Mouse (Mus musculus) C2C12 (cell line): ENCODE results near the gene Commd8. TPM values are rescaled to one million over a fixed set of nuclear protein-coding genes. Genes with fewer than 3 reads are reported as not detected.
A peak's percentile ranks its signal among the peaks of the same experiment; 100 is the strongest.

Experiments
- H3K27me3 ChIP-seq: one replicate; pipeline ENCODE4 v1.6.1; 2011; ENCODE audit not compliant: control insufficient read depth, insufficient read depth, insufficient read length
- H3K36me3 ChIP-seq: one replicate; pipeline ENCODE4 v1.6.1; 2011; ENCODE audit not compliant: control insufficient read depth, insufficient read depth
- H3K4me3 ChIP-seq: one replicate; pipeline ENCODE4 v1.5.1; 2011; ENCODE audit warnings: mild to moderate bottlenecking, control low read depth; ENCODE audit not compliant: poor library complexity, insufficient read depth, severe bottlenecking
- H3K79me2 ChIP-seq: one replicate; pipeline ENCODE4 v1.6.1; 2011; ENCODE audit not compliant: control insufficient read depth, insufficient read depth
- H3K79me3 ChIP-seq: one replicate; pipeline ENCODE4 v1.6.1; 2011; ENCODE audit warnings: low read depth, control low read depth
- H3ac ChIP-seq: one replicate; pipeline ENCODE3; 2011; ENCODE audit warnings: low read depth; ENCODE audit not compliant: control insufficient read depth, insufficient read length
- CEBPB ChIP-seq: IDR thresholded peaks from one replicate; pipeline ENCODE4 v1.6.1; 2011; ENCODE audit warnings: low read depth, mild to moderate bottlenecking, control low read depth, moderate library complexity
- CTCF ChIP-seq: IDR thresholded peaks from one replicate; pipeline ENCODE4 v1.5.1; 2011; ENCODE audit not compliant: control insufficient read depth, insufficient read depth, insufficient read length
- FOSL1 ChIP-seq: IDR thresholded peaks from one replicate; pipeline ENCODE4 v1.8.0; 2011; ENCODE audit warnings: mild to moderate bottlenecking, low read length; ENCODE audit not compliant: poor library complexity, insufficient read depth, severe bottlenecking
- MAX ChIP-seq: IDR thresholded peaks from one replicate; pipeline ENCODE4 v1.6.1; 2011; ENCODE audit warnings: mild to moderate bottlenecking, control low read depth
- MYOD1 ChIP-seq: IDR thresholded peaks from one replicate; pipeline ENCODE4 v1.6.1; 2011; ENCODE audit warnings: low read depth; ENCODE audit not compliant: control insufficient read depth, insufficient read length
- MYOG ChIP-seq: IDR thresholded peaks from one replicate; pipeline ENCODE4 v1.6.1; 2011; ENCODE audit not compliant: control insufficient read depth, insufficient read length; ENCODE audit errors: extremely low read depth
- USF1 ChIP-seq: IDR thresholded peaks from one replicate; pipeline ENCODE4 v1.6.1; 2011; ENCODE audit warnings: low read depth, mild to moderate bottlenecking, control low read depth, moderate library complexity
- polyA plus RNA-seq: library from polyadenylated mRNA; unstranded; fragments of >200 nt; fragmentation: generic; extraction: Trizol; gene quantifications from one replicate; pipeline ENCODE4 v1.2.1, GENCODE M21; 2012; ENCODE audit warnings: missing spikeins

Gene Commd8
- polyA plus RNA-seq, 1 experiment = 26.4 TPM

DNA sequence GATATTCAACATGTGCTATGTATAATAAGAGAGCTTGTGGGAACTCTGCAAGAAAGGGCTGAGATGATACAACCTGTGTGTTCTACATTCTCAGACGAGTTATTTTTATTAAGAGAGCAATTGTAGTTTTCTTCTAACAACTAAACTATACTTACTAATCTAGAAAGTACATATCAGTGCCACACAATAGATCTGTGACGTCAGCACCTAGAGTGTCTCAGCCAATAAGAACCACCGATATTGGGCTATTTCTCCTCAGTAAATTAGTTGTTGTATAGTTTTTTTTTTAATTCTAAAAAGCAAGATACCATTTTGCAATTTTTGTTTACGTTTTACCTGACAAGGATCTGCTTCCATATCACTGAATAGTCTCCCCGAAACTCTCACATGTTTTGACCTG lies 37.3 kb upstream of the Commd8 start:
- H3K79me3 ChIP-seq = peaks cover 11% of the 10 kb centered on the region

DNA sequence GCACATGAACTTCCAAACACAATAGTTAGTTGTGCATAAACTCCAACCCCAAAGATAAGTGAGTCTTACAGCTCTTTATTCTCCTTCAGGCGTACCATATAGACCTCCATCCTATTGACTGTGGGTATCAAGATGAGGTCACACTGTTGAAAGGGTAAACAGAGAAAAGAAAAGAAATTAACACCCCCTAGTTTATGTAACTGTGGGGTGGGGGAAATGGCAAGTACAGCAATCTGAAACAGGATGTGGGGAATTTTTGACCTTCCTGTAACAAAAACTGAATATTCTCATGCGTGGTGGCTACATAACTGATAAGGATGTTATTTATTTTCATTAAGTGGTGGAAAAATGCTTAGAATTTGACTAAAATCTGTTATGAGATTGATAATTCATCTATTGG lies 36.5 kb upstream of the Commd8 start:
- H3K4me3 ChIP-seq = no peak overlapping the region
- H3K36me3 ChIP-seq = no peaks in the 10 kb centered on the region
- TF ChIP-seq MYOD1 (no peak), CEBPB (no peak), MYOG (no peak), USF1 (no peak), MAX (no peak), CTCF (no peak), FOSL1 (no peak)
- peaks cover 25% of the 10 kb centered on the region for H3K79me2 ChIP-seq
- H3ac ChIP-seq = no peak overlapping the region
- no peaks in the 10 kb centered on the region for H3K27me3 ChIP-seq
- H3K79me3 ChIP-seq = peaks cover 11% of the 10 kb centered on the region

More for the DNA sequence above, 37.3 kb upstream of the Commd8 start:
- Histone ChIP-seq H3K27me3 (no peaks in the 10 kb centered on the region), H3K79me2 (peaks cover 30% of the 10 kb centered on the region), H3K36me3 (no peaks in the 10 kb centered on the region), H3ac (no peak overlapping the region), H3K4me3 (no peak overlapping the region)
- TF ChIP-seq CEBPB (no peak), USF1 (no peak), FOSL1 (no peak), MYOG (no peak), MYOD1 (no peak), MAX (no peak), CTCF (no peak)

DNA sequence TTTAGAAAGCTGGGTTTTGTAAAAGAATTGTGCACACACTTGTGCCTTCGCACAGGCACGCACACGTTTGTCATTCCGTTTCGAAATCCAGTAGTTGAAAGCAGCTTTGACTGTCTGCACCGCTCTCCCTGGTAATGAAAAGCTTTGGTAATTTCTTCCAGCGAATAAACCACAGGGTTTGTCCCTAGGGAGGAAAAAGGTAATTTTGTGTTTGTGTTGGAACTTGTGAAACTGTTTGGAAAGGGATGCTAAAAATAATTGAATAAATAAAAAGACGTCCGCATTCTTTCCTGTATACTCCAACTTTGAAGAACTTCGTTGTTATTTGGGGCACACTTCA lies 35.7 kb upstream of the Commd8 start:
- peak overlapping the region; percentile 30 for H3ac ChIP-seq
- H3K4me3 ChIP-seq = peak overlapping the region; percentile 59
- peaks cover 25% of the 10 kb centered on the region for H3K79me2 ChIP-seq
- TF ChIP-seq MAX (no peak), USF1 (no peak), FOSL1 (no peak)
- no peaks in the 10 kb centered on the region for H3K36me3 ChIP-seq
- no peaks in the 10 kb centered on the region for H3K27me3 ChIP-seq
- H3K79me3 ChIP-seq = peaks cover 11% of the 10 kb centered on the region

DNA sequence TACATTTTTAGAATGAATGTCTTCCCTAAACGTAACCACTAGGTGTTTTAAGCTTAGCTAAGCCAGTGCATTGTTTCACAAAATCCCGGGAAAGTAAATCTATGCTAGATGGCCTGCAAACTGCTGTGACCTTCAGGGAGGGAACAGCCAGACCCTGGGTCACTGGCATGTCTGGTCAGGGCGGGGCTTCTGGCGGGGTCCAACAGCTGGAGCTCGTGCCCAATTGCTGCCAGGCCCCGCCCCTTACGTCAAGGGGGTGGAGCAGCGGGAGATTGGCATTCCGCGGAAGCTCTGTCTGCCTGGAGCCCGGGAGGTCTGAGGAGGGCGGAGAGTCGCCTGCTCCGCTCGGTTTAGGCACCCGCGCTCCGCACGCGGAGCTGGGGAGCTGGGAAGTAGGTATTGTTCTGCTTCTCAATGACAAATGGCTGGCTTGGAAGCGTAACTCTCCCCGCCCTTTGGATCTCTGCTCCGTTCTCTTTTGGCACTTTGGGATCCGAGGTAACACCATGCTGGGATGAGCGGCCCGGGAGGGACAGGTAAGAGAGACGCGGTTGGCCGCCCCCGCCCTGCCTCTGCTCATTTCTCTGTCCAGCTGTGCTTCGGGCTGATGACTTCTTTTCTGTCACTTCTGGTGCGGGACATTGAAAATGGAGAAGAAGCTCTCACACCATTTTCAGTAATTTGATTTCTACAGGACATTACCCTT lies 35.2 kb upstream of the Commd8 start:
- peak overlapping the region; percentile 43 for H3ac ChIP-seq
- H3K79me3 ChIP-seq = peaks cover 11% of the 10 kb centered on the region
- H3K36me3 ChIP-seq = no peaks in the 10 kb centered on the region
- peak overlapping the region; percentile 59 for H3K4me3 ChIP-seq
- TF ChIP-seq FOSL1 = no peak
- TF ChIP-seq MAX = peak; percentile 79
- no peak for TF ChIP-seq USF1
- TF ChIP-seq CEBPB = no peak
- peaks cover 22% of the 10 kb centered on the region for H3K79me2 ChIP-seq
- H3K27me3 ChIP-seq = no peaks in the 10 kb centered on the region

DNA sequence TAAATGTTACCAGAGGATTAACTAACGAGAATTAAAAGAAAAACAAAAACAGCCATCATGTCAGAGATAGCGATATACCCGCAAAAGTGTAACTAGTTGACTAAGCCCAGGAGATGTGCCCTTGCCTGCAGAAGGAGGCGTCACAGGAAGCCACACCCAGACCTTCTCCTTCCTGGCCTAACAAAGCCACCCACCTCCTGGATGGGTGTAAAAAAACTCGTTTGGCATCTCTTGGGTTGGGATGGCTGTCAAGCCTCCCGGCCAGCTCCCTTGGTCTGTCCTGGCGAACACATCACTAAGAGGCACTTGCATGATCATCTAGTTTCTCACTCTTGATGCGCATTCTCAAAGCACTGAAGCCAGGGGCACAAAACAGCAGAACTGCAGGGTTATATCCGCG lies 34.0 kb upstream of the Commd8 start:
- peaks cover 9% of the 10 kb centered on the region for H3K79me3 ChIP-seq
- H3K4me3 ChIP-seq = no peak overlapping the region
- no peaks in the 10 kb centered on the region for H3K36me3 ChIP-seq
- no peaks in the 10 kb centered on the region for H3K27me3 ChIP-seq
- TF ChIP-seq MYOG = no peak
- TF ChIP-seq MAX = no peak
- no peak for TF ChIP-seq USF1
- no peak for TF ChIP-seq MYOD1
- H3K79me2 ChIP-seq = peaks cover 19% of the 10 kb centered on the region
- no peak overlapping the region for H3ac ChIP-seq

DNA sequence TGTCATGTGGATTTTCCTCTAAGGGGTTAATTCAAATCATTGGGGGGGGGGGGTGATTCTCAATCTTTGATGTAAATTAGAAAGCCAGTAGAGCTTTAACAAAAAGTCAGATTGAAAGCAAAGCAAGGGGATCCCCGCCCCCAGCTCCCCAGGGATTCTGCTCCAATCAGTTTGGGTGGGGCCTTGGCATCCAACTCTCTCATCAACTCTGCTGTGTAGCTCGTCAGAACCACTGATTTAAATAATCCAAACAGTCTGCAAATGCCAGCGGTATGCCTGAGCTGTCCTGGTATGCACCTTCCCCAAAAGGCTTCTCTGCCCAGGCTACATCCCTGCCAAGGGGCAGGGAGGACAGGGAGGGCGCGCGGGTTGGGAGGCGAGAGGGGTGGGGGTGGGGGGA lies 33.6 kb upstream of the Commd8 start:
- Histone ChIP-seq H3K4me3 (no peak overlapping the region), H3K79me3 (peaks cover 9% of the 10 kb centered on the region), H3K79me2 (peaks cover 19% of the 10 kb centered on the region), H3ac (no peak overlapping the region), H3K27me3 (no peaks in the 10 kb centered on the region), H3K36me3 (no peaks in the 10 kb centered on the region)
- TF ChIP-seq CEBPB = no peak
- no peak for TF ChIP-seq MYOG
